Mouse (Mus musculus) embryonic facial prominence, embryonic 15.5 days (tissue): Measurements from ENCODE around the gene Ccp110. TPM values are rescaled to one million over a fixed set of nuclear protein-coding genes. Genes with fewer than 3 reads are reported as not detected.
A peak's percentile ranks its signal among the peaks of the same experiment; 100 is the strongest.

Experiments used
- ATAC-seq: fragments of 200-750 bp; cut with Nextera tagmentation; 2 replicates; pipeline ENCODE4 v1.8.0; 2017; ENCODE audit warnings: low read depth, moderate TSS enrichment; ENCODE audit not compliant: insufficient number of reproducible peaks, low FRiP score, low TSS enrichment
- H3K27ac ChIP-seq: fragments of 300-500 bp; sonication (generic); replicated peaks from 2 replicates; pipeline ENCODE4 v1.5.1; 2015; ENCODE audit warnings: mild to moderate bottlenecking, inconsistent platforms
- H3K27me3 ChIP-seq: fragments of 300-500 bp; sonication (generic); 2 replicates; pipeline ENCODE4 v1.6.1; 2015; ENCODE audit warnings: inconsistent platforms
- H3K36me3 ChIP-seq: fragments of 300-500 bp; sonication (generic); 2 replicates; pipeline ENCODE4 v1.6.1; 2015; ENCODE audit warnings: mild to moderate bottlenecking, inconsistent platforms
- H3K4me1 ChIP-seq: fragments of 300-500 bp; sonication (generic); 2 replicates; pipeline ENCODE4 v1.6.1; 2015; ENCODE audit warnings: inconsistent platforms
- H3K4me2 ChIP-seq: fragments of 300-500 bp; sonication (generic); replicated peaks from 2 replicates; pipeline ENCODE4 v1.6.1; 2015; ENCODE audit warnings: mild to moderate bottlenecking, inconsistent platforms
- H3K4me3 ChIP-seq: fragments of 300-500 bp; sonication (generic); replicated peaks from 2 replicates; pipeline ENCODE4 v1.5.1; 2015; ENCODE audit warnings: mild to moderate bottlenecking, inconsistent platforms
- H3K9ac ChIP-seq: fragments of 300-500 bp; sonication (generic); 2 replicates; pipeline ENCODE4 v1.6.1; 2015; ENCODE audit warnings: inconsistent platforms
- H3K9me3 ChIP-seq: fragments of 300-500 bp; sonication (generic); replicated peaks from 2 replicates; pipeline ENCODE4 v1.6.1; 2016; ENCODE audit warnings: inconsistent platforms
- WGBS: fragments of 180-500 bp; shearing (Covaris S2); methylation state at CpG from one replicate; pipeline ENCODE4 v1.1.7; 2015; 5-methylcytosine and 5-hydroxymethylcytosine counted together
- polyA plus RNA-seq: library from polyadenylated mRNA; unstranded; fragments of >200 nt; fragmentation: Nextera tagmentation; extraction: Ambion mirVana; gene quantifications from 2 replicates; pipeline ENCODE4 v1.2.1, GENCODE M21; 2015

The Ccp110 gene
- polyA plus RNA-seq, 1 experiment from 2014 or later = 26.3 TPM

DNA sequence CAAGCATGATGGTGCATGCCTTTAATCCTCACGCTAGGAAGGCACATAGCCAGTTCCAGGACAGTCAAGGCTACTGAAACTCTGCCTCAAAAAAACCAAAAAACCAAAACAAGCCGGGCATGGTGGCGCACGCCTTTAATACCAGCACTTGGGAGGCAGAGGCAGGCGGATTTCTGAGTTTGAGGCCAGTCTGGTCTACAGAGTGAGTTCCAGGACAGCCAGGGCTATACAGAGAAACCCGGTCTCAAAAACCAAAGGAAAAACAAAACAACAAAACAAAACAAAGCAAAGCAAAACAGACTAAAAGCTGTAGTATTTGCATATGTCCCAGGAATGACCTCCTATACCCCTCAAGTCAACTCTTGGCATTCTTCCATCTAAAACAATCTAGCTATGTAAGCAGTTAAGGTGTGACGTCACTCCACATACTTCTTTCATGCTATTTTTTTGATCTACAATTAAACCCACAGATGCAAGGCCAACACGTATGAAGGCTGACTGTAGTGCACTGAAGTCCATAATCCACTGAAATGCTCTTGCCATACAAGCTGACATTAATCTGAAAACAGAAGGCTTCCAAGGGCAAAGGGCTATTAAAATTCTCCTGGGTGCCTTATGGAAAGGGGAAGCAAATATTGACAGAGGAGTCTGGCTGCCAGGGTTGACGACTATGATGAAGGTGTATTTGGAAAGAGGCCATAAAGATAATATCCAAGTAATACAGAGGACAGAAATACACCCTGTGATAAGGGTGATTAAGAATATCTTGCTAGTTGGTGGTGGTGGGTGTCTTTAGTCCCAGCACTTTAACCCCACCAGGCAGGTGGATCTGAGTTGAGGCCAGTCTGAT lies 8.1 kb upstream of the Ccp110 start:
- ATAC-seq = no peak

DNA sequence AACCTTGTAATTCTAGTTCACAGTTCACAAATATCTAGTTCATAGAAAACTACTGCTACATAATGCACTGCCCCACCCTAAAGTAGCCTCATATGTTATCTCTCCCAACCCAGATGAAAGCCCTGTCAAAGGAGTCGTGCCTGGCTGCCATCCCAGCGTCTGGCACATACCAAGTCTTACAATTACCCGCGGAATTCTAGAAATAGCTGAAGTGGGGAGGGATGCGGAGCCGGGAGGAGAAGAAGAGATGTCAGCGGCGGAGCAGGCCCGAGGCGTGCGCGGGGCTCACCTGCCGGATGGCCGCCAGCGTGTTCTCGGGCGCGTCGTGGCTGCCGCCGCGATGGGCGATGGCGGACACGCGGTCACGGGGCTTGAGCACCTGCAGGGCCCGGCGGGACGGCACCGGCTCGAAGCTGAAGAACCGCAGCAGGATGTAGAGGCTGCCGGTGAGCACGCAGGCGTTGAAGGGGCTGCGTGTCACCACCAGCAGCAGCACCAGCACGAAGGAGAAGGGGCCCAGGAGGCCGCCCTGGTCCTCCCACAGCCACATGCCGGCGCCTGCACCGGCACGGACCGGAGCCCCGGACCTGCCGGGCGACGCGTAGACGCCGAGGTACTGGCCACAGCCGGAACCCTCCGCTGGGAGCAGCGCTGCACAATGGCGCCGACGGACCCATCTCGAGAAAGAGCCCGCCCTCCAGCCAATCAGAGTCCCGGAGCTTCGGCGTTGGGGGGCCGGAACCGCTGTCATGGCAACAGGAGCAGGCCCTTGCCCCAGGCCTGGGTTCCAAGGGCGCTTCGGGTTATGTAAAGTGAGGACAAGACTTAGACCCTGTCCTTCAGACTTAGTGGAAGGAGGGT lies 7.0 kb upstream of the Ccp110 start, which contains the start of gene Gde1:
TSS of gene Gde1 (minus strand) at position 678 of the 861 bp plus-strand sequence.
- H3K9ac ChIP-seq = peak within 1 kb of the TSS; percentile 90
- H3K36me3 ChIP-seq = no peaks in the 10 kb centered on the region
- peak within 1 kb of the TSS; percentile 80 for H3K27ac ChIP-seq
- WGBS = under 1% methylated on average over 66 of the region's 66 CpGs
- H3K4me3 ChIP-seq = peak within 1 kb of the TSS; percentile 91
- H3K27me3 ChIP-seq = no peaks in the 10 kb centered on the region
- H3K4me2 ChIP-seq = peak within 1 kb of the TSS; percentile 80
- no peaks in the 10 kb centered on the region for H3K9me3 ChIP-seq
- H3K4me1 ChIP-seq = peaks cover 31% of the 10 kb centered on the region
- ATAC-seq = peak; percentile 90

More for the DNA sequence above, 8.1 kb upstream of the Ccp110 start:
- H3K9me3 ChIP-seq = no peaks in the 10 kb centered on the region
- no peaks in the 10 kb centered on the region for H3K27me3 ChIP-seq
- H3K4me2 ChIP-seq = peak overlapping the region; percentile 80
- no peak overlapping the region for H3K9ac ChIP-seq
- peaks cover 31% of the 10 kb centered on the region for H3K4me1 ChIP-seq
- H3K27ac ChIP-seq = no peak overlapping the region
- 75% methylated on average over 9 of the region's 9 CpGs for WGBS
- H3K36me3 ChIP-seq = no peaks in the 10 kb centered on the region
- H3K4me3 ChIP-seq = peak overlapping the region; percentile 91

DNA sequence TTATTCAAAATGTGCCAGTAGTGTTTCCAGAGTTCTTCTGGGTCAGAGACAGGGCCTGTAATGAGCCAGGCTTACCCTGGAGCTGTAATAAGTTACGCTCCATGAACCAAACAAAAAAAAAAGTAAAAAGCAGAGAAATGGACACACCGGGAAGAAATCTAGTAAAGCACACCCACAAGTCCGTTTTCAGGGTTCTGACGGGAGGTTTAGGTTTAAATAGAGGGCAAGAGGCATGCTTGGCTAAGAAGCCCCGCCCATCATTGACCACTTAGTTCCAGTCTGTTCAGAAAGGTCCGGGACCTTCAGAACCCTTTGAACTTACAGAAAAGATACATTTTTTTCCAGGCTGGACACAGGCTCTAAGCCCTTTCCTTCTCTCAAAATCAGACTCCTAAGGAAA lies 6.3 kb upstream of the Ccp110 start:
- Histone ChIP-seq H3K4me1 (peaks cover 31% of the 10 kb centered on the region), H3K27me3 (no peaks in the 10 kb centered on the region), H3K9ac (no peak overlapping the region), H3K4me2 (peak overlapping the region; percentile 80), H3K4me3 (peak overlapping the region; percentile 91), H3K27ac (no peak overlapping the region), H3K9me3 (no peaks in the 10 kb centered on the region), H3K36me3 (no peaks in the 10 kb centered on the region)
- no peak for ATAC-seq
- WGBS = 33% methylated on average over 6 of the region's 6 CpGs

DNA sequence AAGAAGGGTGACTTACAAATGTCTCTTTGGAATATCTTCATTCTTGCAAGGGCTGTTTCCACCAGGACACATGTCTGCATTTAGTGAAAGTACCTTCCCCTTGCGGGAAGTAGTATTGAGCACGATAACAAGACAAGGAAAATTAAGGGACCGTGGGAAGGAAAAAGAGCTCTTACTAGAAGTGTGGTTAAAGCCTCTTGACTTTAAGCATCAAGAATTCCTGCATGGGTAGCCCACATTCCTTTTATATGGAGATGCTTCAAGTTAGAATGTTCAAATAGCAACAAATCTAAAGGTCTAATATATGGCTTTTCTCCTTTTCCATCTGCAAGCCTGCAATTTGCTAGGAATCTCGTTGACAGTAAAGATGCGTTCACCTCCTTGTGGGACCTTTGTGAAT lies 5.9 kb upstream of the Ccp110 start:
- no peak overlapping the region for H3K4me3 ChIP-seq
- WGBS = 87% methylated on average over 5 of the region's 5 CpGs
- no peak overlapping the region for H3K27ac ChIP-seq
- ATAC-seq = no peak
- no peaks in the 10 kb centered on the region for H3K27me3 ChIP-seq
- H3K9me3 ChIP-seq = no peaks in the 10 kb centered on the region
- no peak overlapping the region for H3K4me2 ChIP-seq
- peaks cover 31% of the 10 kb centered on the region for H3K4me1 ChIP-seq
- no peaks in the 10 kb centered on the region for H3K36me3 ChIP-seq
- H3K9ac ChIP-seq = no peak overlapping the region

DNA sequence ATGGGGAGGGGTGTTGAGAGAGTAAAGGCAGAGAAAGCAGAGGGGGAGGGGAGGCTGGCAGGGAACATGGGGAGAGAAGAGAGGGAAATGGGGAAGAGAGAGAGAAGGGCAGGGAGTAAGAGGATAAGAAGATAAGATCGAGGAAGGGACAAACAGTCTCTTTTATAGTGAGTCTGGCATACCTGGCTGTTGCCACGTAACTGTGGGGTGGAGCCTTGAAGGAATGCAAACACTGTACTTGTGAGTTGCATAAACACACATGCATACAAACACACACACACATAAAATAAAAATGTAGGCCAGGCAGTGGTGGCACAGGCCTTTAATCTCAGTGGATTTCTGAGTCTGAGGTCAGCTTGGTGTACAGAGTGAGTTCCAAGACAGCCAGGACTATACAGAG lies 5.1 kb upstream of the Ccp110 start:
- H3K4me1 ChIP-seq = peaks cover 31% of the 10 kb centered on the region
- H3K9me3 ChIP-seq = no peaks in the 10 kb centered on the region
- ATAC-seq = no peak
- H3K4me2 ChIP-seq = no peak overlapping the region
- no peaks in the 10 kb centered on the region for H3K36me3 ChIP-seq
- no peak overlapping the region for H3K9ac ChIP-seq
- H3K4me3 ChIP-seq = no peak overlapping the region
- 72% methylated on average over 2 of the region's 2 CpGs for WGBS
- no peaks in the 10 kb centered on the region for H3K27me3 ChIP-seq
- H3K27ac ChIP-seq = no peak overlapping the region

DNA sequence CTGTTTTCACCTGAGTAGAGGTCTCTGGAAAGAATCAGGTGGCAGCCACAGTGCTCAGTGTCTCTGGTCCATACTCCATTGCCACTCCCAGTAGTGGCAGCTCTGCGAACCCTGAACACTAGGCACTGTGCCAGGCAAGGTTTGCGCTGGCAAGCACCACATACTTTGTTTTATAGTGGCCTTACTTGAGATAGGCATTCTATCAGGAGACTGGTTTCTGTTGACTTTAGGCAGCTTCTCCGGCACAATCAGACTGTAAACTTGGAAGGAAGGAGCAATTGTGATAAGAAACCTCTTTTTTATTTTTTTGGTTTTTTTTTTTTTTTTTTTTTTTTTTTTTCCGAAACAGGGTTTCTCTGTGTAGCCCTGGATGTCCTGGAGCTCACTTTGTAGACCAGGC lies 4.3 kb upstream of the Ccp110 start:
- no peak overlapping the region for H3K4me3 ChIP-seq
- WGBS = 76% methylated on average over 4 of the region's 4 CpGs
- H3K27me3 ChIP-seq = no peaks in the 10 kb centered on the region
- no peak overlapping the region for H3K4me2 ChIP-seq
- H3K9ac ChIP-seq = no peak overlapping the region
- peaks cover 34% of the 10 kb centered on the region for H3K4me1 ChIP-seq
- no peaks in the 10 kb centered on the region for H3K9me3 ChIP-seq
- no peak for ATAC-seq
- H3K36me3 ChIP-seq = no peaks in the 10 kb centered on the region
- no peak overlapping the region for H3K27ac ChIP-seq

DNA sequence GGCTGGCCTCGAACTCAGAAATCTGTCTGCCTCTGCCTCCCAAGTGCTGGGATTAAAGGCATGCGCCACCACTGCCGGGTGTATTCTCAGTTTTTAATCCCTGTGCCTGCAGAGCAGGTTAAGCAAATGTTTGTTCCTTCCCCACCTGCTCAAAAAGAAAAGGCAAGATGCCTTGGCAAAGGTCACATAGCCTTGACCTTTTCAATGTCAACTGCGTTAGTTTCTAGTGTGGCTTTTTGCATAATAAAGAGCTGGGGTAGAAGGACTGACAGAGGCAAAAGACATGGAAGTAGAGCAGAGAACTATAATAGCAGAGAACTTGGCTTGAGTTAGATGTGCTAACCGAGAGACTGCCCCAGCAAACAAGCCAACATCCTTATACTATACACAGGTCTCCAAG lies 1.6 kb upstream of the Ccp110 start:
- Histone ChIP-seq H3K9ac (no peak overlapping the region), H3K4me3 (no peak overlapping the region), H3K27ac (no peak overlapping the region), H3K9me3 (no peaks in the 10 kb centered on the region), H3K36me3 (no peaks in the 10 kb centered on the region), H3K27me3 (no peaks in the 10 kb centered on the region), H3K4me2 (no peak overlapping the region), H3K4me1 (peaks cover 16% of the 10 kb centered on the region; the same call in 1 of the 2 replicates)
- ATAC-seq = no peak
- 65% methylated on average over 5 of the region's 5 CpGs for WGBS

DNA sequence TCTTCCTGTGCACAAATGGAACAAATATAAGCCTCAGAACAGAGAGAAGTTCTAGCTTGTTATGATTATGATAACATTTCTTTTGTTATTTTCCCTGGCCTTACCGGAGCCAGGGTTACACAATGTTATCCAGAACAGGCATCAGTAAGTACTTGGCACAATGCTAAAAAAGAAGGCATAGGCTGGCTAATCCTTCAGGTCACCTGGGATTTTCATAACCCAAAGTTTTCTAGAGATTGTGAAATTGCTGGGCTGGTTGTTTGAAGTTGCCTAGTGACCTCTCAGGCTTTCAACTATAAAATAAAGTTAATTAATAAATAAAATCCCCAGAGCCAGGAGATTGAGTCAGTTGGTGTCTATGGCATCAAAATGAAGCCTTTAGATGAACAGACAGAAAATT lies 2.5 kb downstream of the Ccp110 start:
- Histone ChIP-seq H3K4me1 (peaks cover 12% of the 10 kb centered on the region; the same call in 1 of the 2 replicates), H3K9ac (no peak overlapping the region), H3K4me2 (no peak overlapping the region), H3K9me3 (no peaks in the 10 kb centered on the region), H3K36me3 (peaks cover 13% of the 10 kb centered on the region), H3K27me3 (no peaks in the 10 kb centered on the region), H3K27ac (no peak overlapping the region), H3K4me3 (no peak overlapping the region)
- WGBS = 95% methylated on average over 1 of the region's 1 CpGs
- no peak for ATAC-seq

DNA sequence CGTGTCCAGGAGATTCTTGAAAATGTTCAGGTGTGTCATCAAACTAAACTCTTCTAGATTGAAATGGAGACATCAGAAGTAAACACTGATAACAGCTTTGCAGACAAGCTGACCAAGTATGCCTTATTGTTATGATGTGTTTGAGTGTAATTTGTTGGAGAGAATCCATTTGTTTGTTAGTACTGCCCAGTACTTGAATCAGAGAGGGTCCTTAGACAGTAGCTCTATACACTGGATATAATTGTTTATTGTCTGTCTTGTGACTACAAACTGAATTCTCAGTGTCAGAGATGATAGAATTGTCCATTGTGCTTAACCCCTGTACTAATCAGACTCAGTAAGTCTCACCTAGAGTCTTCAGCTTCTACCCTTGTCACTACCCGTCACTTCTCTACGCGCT lies 5.7 kb downstream of the Ccp110 start:
- H3K4me3 ChIP-seq = no peak overlapping the region
- peaks cover 30% of the 10 kb centered on the region for H3K36me3 ChIP-seq
- WGBS = 95% methylated on average over 4 of the region's 4 CpGs
- no peaks in the 10 kb centered on the region for H3K27me3 ChIP-seq
- H3K4me2 ChIP-seq = no peak overlapping the region
- H3K27ac ChIP-seq = no peak overlapping the region
- H3K4me1 ChIP-seq = peaks cover 7% of the 10 kb centered on the region; the same call in 1 of the 2 replicates
- ATAC-seq = no peak
- no peak overlapping the region for H3K9ac ChIP-seq
- no peaks in the 10 kb centered on the region for H3K9me3 ChIP-seq

DNA sequence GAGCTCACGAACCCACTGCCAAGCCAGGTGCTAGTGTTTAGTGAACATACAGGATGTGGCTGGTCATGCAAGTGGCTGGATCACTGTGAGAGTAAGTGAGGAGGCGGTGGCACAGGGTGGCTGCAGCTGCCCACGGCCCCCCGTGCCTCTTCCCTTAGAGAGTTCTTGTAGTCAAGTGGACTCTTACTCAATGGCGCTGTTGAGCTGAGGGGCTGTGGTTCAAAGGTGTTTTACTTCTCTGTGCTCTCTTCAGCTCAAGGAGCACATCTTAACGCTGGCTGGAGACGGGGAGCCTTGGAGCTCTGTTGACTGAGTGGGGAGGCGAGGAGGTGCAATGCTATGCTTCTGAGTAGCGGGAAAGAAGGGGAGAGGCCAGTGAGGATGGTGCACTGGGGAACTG lies 11.6 kb downstream of the Ccp110 start:
- no peaks in the 10 kb centered on the region for H3K27me3 ChIP-seq
- no peaks in the 10 kb centered on the region for H3K4me1 ChIP-seq
- no peak for ATAC-seq
- H3K9me3 ChIP-seq = no peaks in the 10 kb centered on the region
- no peak overlapping the region for H3K27ac ChIP-seq
- H3K4me2 ChIP-seq = no peak overlapping the region
- WGBS = 89% methylated on average over 9 of the region's 9 CpGs
- H3K4me3 ChIP-seq = no peak overlapping the region
- peaks cover 62% of the 10 kb centered on the region for H3K36me3 ChIP-seq
- H3K9ac ChIP-seq = no peak overlapping the region

DNA sequence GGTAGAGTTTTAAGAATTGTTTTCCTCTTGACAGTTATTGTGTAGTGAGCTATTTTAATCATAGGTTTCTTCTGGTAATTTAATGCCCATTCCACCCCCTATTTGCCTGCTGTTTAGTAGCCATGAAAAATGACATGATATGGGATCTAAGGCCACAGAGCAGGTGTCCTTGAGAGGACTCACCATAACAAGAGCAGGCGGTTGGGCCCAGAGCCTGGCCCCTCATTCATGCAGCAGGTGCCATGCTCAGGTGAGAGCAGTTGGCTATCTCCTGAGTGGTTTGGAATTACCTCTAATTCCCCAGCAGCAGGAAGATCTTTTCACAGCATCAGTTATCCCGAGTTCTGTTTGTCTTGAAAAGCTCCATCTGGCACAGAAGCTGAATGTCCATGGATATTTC lies 13.1 kb downstream of the Ccp110 start:
- H3K36me3 ChIP-seq = peaks cover 74% of the 10 kb centered on the region
- ATAC-seq = peak; percentile 64; the same call in 1 of the 2 replicates
- no peaks in the 10 kb centered on the region for H3K4me1 ChIP-seq
- H3K4me2 ChIP-seq = no peak overlapping the region
- H3K27ac ChIP-seq = no peak overlapping the region
- H3K27me3 ChIP-seq = no peaks in the 10 kb centered on the region
- H3K9me3 ChIP-seq = no peaks in the 10 kb centered on the region
- WGBS = 74% methylated on average over 2 of the region's 2 CpGs
- no peak overlapping the region for H3K4me3 ChIP-seq
- no peak overlapping the region for H3K9ac ChIP-seq
